Mouse (Mus musculus) testis, adult 2 months (tissue): ENCODE data around the gene Tfap2b. TPM values are rescaled to one million over a fixed set of nuclear protein-coding genes. Genes with fewer than 3 reads are reported as not detected.

Experiments
- H3K27ac ChIP-seq: fragments of 200-500 bp; 2 replicates; pipeline ENCODE4 v1.5.1; 2012; ENCODE audit warnings: low read depth, low read length; ENCODE audit not compliant: control insufficient read depth, insufficient read depth
- H3K27me3 ChIP-seq: fragments of 200-500 bp; 2 replicates; pipeline ENCODE4 v1.6.1; 2012; ENCODE audit warnings: mild to moderate bottlenecking, low read length, moderate library complexity; ENCODE audit not compliant: control insufficient read depth, insufficient read depth
- H3K36me3 ChIP-seq: fragments of 200-500 bp; 2 replicates; pipeline ENCODE4 v1.6.1; 2012; ENCODE audit warnings: mild to moderate bottlenecking, low read length; ENCODE audit not compliant: control insufficient read depth, insufficient read depth
- H3K4me1 ChIP-seq: fragments of 200-500 bp; 2 replicates; pipeline ENCODE4 v1.6.1; 2012; ENCODE audit warnings: low read length; ENCODE audit not compliant: control insufficient read depth, insufficient read depth
- H3K4me3 ChIP-seq: fragments of 200-500 bp; 2 replicates; pipeline ENCODE4 v1.5.1; 2012; ENCODE audit warnings: low read depth, mild to moderate bottlenecking, low read length, moderate library complexity, mixed read lengths; ENCODE audit not compliant: control insufficient read depth
- CTCF ChIP-seq: fragments of 200-500 bp; IDR thresholded peaks from 2 replicates; pipeline ENCODE4 v1.5.1; 2012; ENCODE audit warnings: low read depth, mild to moderate bottlenecking, inconsistent platforms, low read length, moderate library complexity; ENCODE audit not compliant: control insufficient read depth, insufficient read depth, insufficient replicate concordance
- POLR2A ChIP-seq: fragments of 200-500 bp; IDR thresholded peaks from 2 replicates; pipeline ENCODE4 v1.6.1; 2012; ENCODE audit warnings: low read depth, mild to moderate bottlenecking, inconsistent platforms, low read length, moderate library complexity; ENCODE audit not compliant: control insufficient read depth
- polyA plus RNA-seq: library from polyadenylated mRNA; depleted of rRNA; stranded (reverse); fragments of >200 nt; gene quantifications from 2 replicates; pipeline ENCODE4 v1.2.3, GENCODE M21; 2012

Gene Tfap2b
- polyA plus RNA-seq, 1 experiment = not detected

DNA sequence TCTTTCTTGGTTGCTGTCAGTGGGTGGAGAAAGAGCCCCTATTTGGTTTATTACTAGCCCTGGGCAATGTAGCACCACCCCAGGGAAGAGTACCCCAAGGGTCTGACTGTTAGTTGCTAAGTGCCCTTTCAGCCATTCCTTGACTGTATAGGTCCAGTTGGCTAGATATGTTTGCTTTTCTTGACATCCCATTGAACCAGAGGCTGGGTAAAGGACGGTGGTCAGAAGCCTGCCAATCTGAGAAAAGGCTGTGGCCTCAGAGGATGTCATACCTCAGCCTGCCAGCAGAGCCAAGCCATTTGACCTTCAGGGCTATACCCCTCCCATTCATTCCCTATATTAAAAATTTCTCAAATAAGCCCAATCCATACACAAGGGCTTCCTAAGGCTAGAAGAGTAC, 24.0 kb downstream of the Tfap2b start:
- no peak overlapping the region for H3K4me3 ChIP-seq
- no peak overlapping the region for H3K27ac ChIP-seq
- peaks cover 4% of the 10 kb centered on the region; the same call in 1 of the 2 replicates for H3K27me3 ChIP-seq
- peaks cover 6% of the 10 kb centered on the region for H3K4me1 ChIP-seq
- no peaks in the 10 kb centered on the region for H3K36me3 ChIP-seq
- no peak for TF ChIP-seq CTCF
- TF ChIP-seq POLR2A = no peak

DNA sequence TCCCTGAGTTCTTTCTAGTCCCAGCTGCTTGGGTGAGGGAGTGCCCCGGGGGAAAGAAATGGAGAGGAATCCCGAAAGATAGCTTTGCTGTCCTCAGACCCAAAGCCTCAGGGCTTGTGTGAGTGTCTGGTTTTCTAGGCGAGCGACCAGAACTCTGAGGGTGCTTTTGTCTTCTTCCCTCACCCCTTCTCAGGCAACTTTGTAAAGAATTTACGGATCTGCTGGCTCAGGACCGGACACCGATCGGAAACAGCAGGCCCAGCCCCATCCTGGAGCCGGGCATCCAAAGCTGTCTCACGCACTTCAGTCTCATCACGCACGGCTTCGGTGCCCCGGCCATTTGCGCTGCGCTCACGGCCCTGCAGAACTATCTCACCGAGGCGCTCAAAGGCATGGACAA, 25.1 kb downstream of the Tfap2b start:
- peaks cover 4% of the 10 kb centered on the region; the same call in 1 of the 2 replicates for H3K27me3 ChIP-seq
- no peaks in the 10 kb centered on the region for H3K36me3 ChIP-seq
- no peak overlapping the region for H3K27ac ChIP-seq
- H3K4me1 ChIP-seq = peaks cover 6% of the 10 kb centered on the region
- TF ChIP-seq CTCF (no peak), POLR2A (no peak)
- no peak overlapping the region for H3K4me3 ChIP-seq

- TF ChIP-seq CTCF (no peak), POLR2A (no peak)
- H3K36me3 ChIP-seq = no peaks in the 10 kb centered on the region
- H3K4me1 ChIP-seq = peaks cover 6% of the 10 kb centered on the region
- H3K27me3 ChIP-seq = peaks cover 4% of the 10 kb centered on the region; the same call in 1 of the 2 replicates
- H3K4me3 ChIP-seq = no peak overlapping the region
- no peak overlapping the region for H3K27ac ChIP-seq
Observed at GRCm38 (mm10) chr1:19234432-19235205, 25.9 kb downstream of the Tfap2b start.

- peaks cover 4% of the 10 kb centered on the region; the same call in 1 of the 2 replicates for H3K27me3 ChIP-seq
- H3K36me3 ChIP-seq = no peaks in the 10 kb centered on the region
- no peak for TF ChIP-seq POLR2A
- no peak for TF ChIP-seq CTCF
Observed at GRCm38 (mm10) chr1:19236051-19236450, 27.3 kb downstream of the Tfap2b start.

DNA sequence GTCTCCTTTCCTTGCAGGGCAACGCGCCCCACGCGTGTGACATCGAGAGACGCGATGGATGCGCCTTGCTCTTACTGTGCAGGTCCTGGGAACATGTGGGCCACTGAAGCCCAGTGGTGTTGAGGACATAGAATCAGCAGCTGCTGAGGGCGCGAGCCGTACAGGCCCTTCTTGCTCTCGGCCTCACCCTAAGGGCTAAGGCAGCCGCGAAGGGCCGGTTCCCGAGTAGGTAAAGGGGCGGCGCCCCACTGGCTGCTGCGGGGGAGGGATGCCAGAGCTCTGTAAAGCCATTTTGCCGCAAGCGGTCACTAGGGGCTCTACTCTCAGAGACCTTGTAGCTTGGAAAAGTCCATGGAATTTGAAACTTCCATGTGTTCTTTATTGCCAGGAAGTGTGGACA, 27.9 kb downstream of the Tfap2b start:
- H3K27me3 ChIP-seq = peaks cover 4% of the 10 kb centered on the region; the same call in 1 of the 2 replicates
- H3K27ac ChIP-seq = no peak overlapping the region
- no peaks in the 10 kb centered on the region for H3K36me3 ChIP-seq
- H3K4me3 ChIP-seq = no peak overlapping the region
- H3K4me1 ChIP-seq = peaks cover 2% of the 10 kb centered on the region; the same call in 1 of the 2 replicates
- TF ChIP-seq CTCF = no peak
- TF ChIP-seq POLR2A = no peak

More at GRCm38 (mm10) chr1:19236051-19236450, 27.3 kb downstream of the Tfap2b start:
- no peak overlapping the region for H3K27ac ChIP-seq
- H3K4me3 ChIP-seq = no peak overlapping the region
- peaks cover 3% of the 10 kb centered on the region for H3K4me1 ChIP-seq

DNA sequence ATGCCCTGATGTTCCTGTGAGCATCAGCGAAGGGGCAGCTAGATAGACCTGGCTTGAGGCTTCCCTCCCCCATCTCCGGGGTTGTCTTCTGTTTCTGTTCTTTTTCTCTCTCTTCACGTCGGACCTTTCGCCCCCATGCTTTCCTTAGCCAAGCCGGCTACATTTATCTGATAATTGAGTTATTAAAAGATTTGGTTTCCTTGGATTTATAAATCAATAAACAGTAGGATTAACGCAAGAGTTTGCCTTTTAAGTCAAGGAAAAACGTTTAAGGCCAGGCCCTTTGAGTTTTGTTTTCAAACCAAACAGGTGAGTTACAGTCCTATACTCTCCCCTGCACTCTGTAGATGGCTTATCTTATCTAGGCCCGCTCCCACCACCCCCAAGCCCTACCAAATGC, 28.3 kb downstream of the Tfap2b start:
- Histone ChIP-seq H3K27me3 (peaks cover 4% of the 10 kb centered on the region; the same call in 1 of the 2 replicates), H3K4me3 (no peak overlapping the region), H3K4me1 (peaks cover 2% of the 10 kb centered on the region; the same call in 1 of the 2 replicates), H3K27ac (no peak overlapping the region), H3K36me3 (no peaks in the 10 kb centered on the region)
- TF ChIP-seq CTCF (no peak), POLR2A (no peak)

DNA sequence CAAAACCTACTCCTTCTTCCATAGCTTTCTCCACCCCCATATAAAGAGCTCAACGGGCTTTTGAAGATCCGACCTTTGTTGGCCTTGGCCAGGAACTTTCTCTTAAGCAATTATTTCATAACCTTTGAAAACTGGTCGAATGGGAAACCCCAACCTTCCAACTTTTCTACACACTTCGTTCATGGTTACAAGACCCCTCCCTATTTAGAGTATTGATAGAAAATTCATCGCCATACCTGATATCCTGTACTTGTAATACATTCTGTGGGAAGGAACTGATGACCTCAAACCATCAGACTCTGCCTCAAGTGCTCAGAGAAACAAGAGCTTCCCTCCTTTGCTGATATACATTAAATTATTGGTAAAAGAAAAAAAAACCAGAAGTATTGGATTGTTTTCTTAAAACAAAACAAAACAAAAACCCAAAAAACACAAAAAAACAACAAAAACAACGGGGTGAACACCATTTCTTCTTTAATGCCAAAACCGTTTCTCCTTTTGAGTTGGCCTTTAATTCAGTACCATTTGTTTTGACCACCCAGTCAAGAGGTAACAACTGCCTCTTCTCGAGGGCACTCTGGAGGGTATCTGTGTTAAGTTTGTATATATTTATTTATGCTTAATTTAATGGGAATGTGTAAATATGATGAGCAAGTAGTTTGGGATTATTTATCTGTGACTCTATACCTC, 29.2 kb downstream of the Tfap2b start:
- peaks cover 4% of the 10 kb centered on the region; the same call in 1 of the 2 replicates for H3K27me3 ChIP-seq
- peaks cover 2% of the 10 kb centered on the region; the same call in 1 of the 2 replicates for H3K4me1 ChIP-seq
- H3K27ac ChIP-seq = no peak overlapping the region
- H3K36me3 ChIP-seq = no peaks in the 10 kb centered on the region
- H3K4me3 ChIP-seq = no peak overlapping the region
- no peak for TF ChIP-seq POLR2A
- TF ChIP-seq CTCF = no peak
